Mouse (Mus musculus) limb, embryonic 11.5 days (tissue): ENCODE measurements around the gene Zdhhc22. TPM values are rescaled to one million over a fixed set of nuclear protein-coding genes. Genes with fewer than 3 reads are reported as not detected.

Experiments used
- ATAC-seq: fragments of 200-750 bp; cut with Nextera tagmentation; 2 replicates; pipeline ENCODE4 v1.8.0; 2017; ENCODE audit warnings: low read depth; ENCODE audit not compliant: insufficient number of reproducible peaks, low FRiP score, low TSS enrichment
- DNase-seq: peaks from one replicate; pipeline ENCODE4 v3.0.0-alpha.2; 2015; ENCODE audit warnings: low spot score
- H3K27ac ChIP-seq: fragments of 300-500 bp; sonication (generic); replicated peaks from 2 replicates; pipeline ENCODE4 v1.5.1; 2014; ENCODE audit warnings: low read depth, mild to moderate bottlenecking, low read length
- H3K27me3 ChIP-seq: fragments of 300-500 bp; sonication (generic); 2 replicates; pipeline ENCODE4 v1.6.1; 2014; ENCODE audit warnings: mild to moderate bottlenecking, low read length, mixed read lengths; ENCODE audit not compliant: control insufficient read depth, insufficient read depth
- H3K36me3 ChIP-seq: fragments of 300-500 bp; sonication (generic); 2 replicates; pipeline ENCODE4 v1.6.1; 2014; ENCODE audit warnings: mild to moderate bottlenecking, low read length, moderate library complexity, mixed read lengths; ENCODE audit not compliant: control insufficient read depth, insufficient read depth
- H3K4me1 ChIP-seq: fragments of 300-500 bp; sonication (generic); 2 replicates; pipeline ENCODE4 v1.6.1; 2014; ENCODE audit warnings: low read length, mixed read lengths; ENCODE audit not compliant: control insufficient read depth, insufficient read depth
- H3K4me2 ChIP-seq: fragments of 300-500 bp; sonication (generic); 2 replicates; pipeline ENCODE4 v1.6.1; 2014; ENCODE audit warnings: low read depth, mild to moderate bottlenecking, moderate library complexity; ENCODE audit not compliant: severe bottlenecking
- H3K4me3 ChIP-seq: fragments of 300-500 bp; sonication (generic); 2 replicates; pipeline ENCODE4 v1.5.1; 2014; ENCODE audit warnings: low read depth, low read length
- H3K9ac ChIP-seq: fragments of 300-500 bp; sonication (generic); 2 replicates; pipeline ENCODE4 v1.6.1; 2014; ENCODE audit warnings: mild to moderate bottlenecking, low read length
- H3K9me3 ChIP-seq: fragments of 300-500 bp; sonication (generic); 2 replicates; pipeline ENCODE4 v1.6.1; 2016; ENCODE audit warnings: low read length; ENCODE audit not compliant: control insufficient read depth
- WGBS: fragments of 180-500 bp; shearing (Covaris S2); extraction: QIAGEN DNeasy Blood & Tissue Kit; methylation state at CpG from one replicate; pipeline ENCODE4 v1.1.7; 2014; 5-methylcytosine and 5-hydroxymethylcytosine counted together
- polyA plus RNA-seq: library from polyadenylated mRNA; unstranded; fragments of >200 nt; fragmentation: Nextera tagmentation; extraction: Ambion mirVana; gene quantifications from 2 replicates; pipeline ENCODE4 v1.2.1, GENCODE M21; 2014

Gene Zdhhc22
- polyA plus RNA-seq = 0.05 TPM in 1 of 2 replicates, not detected in the other

- peak within 1 kb of the TSS; percentile 15; the same call in 1 of the 2 replicates for H3K4me3 ChIP-seq
- no peaks in the 10 kb centered on the region for H3K36me3 ChIP-seq
- no peaks in the 10 kb centered on the region for H3K9me3 ChIP-seq
- no peaks in the 10 kb centered on the region for H3K4me1 ChIP-seq
- H3K27me3 ChIP-seq = peaks cover 51% of the 10 kb centered on the region
- DNase-seq (peak; percentile 78), ATAC-seq (peak; percentile 50)
- H3K9ac ChIP-seq = no peak within 1 kb of the TSS
- H3K27ac ChIP-seq = no peak within 1 kb of the TSS
- under 1% methylated on average over 60 of the region's 68 CpGs for WGBS
- peak within 1 kb of the TSS; percentile 27; the same call in 1 of the 2 replicates for H3K4me2 ChIP-seq
These were observed at the start of gene Zdhhc22 for GRCm38 (mm10) chr12:86989890-86990754. Gene Zdhhc22, minus strand, starts transcription at chr12:86990430.

GRCm38 (mm10) chr12:87036631-87037030, 46.4 kb upstream of the Zdhhc22 start:
- Histone ChIP-seq H3K36me3 (no peaks in the 10 kb centered on the region), H3K27me3 (no peaks in the 10 kb centered on the region), H3K27ac (no peak overlapping the region), H3K4me3 (no peak overlapping the region), H3K9ac (no peak overlapping the region), H3K4me1 (no peaks in the 10 kb centered on the region), H3K4me2 (no peak overlapping the region), H3K9me3 (no peaks in the 10 kb centered on the region)
- no peak for DNase-seq
- WGBS = 93% methylated on average over 7 of the region's 7 CpGs
- no peak for ATAC-seq

GRCm38 (mm10) chr12:87031163-87031763, 41.0 kb upstream of the Zdhhc22 start:
- 82% methylated on average over 5 of the region's 5 CpGs for WGBS
- H3K9me3 ChIP-seq = no peaks in the 10 kb centered on the region
- ATAC-seq = no peak
- no peak for DNase-seq
- H3K27ac ChIP-seq = no peak overlapping the region
- peaks cover 17% of the 10 kb centered on the region for H3K27me3 ChIP-seq
- H3K9ac ChIP-seq = no peak overlapping the region
- no peaks in the 10 kb centered on the region for H3K36me3 ChIP-seq
- no peaks in the 10 kb centered on the region for H3K4me1 ChIP-seq
- H3K4me2 ChIP-seq = no peak overlapping the region
- no peak overlapping the region for H3K4me3 ChIP-seq

- H3K9ac ChIP-seq = no peak overlapping the region
- H3K4me1 ChIP-seq = no peaks in the 10 kb centered on the region
- H3K27ac ChIP-seq = no peak overlapping the region
- no peaks in the 10 kb centered on the region for H3K9me3 ChIP-seq
- H3K4me2 ChIP-seq = no peak overlapping the region
- H3K36me3 ChIP-seq = no peaks in the 10 kb centered on the region
- no peak for DNase-seq
- no peak overlapping the region for H3K4me3 ChIP-seq
- H3K27me3 ChIP-seq = peaks cover 21% of the 10 kb centered on the region
- 77% methylated on average over 5 of the region's 5 CpGs for WGBS
- no peak for ATAC-seq
These were observed 39.2 kb upstream of the Zdhhc22 start for GRCm38 (mm10) chr12:87029251-87029976.

- DNase-seq = no peak
- ATAC-seq = no peak
- peaks cover 21% of the 10 kb centered on the region for H3K27me3 ChIP-seq
- no peak overlapping the region for H3K9ac ChIP-seq
- H3K27ac ChIP-seq = no peak overlapping the region
- 72% methylated on average over 2 of the region's 2 CpGs for WGBS
- no peak overlapping the region for H3K4me3 ChIP-seq
- H3K4me2 ChIP-seq = no peak overlapping the region
- H3K9me3 ChIP-seq = no peaks in the 10 kb centered on the region
- H3K36me3 ChIP-seq = no peaks in the 10 kb centered on the region
- H3K4me1 ChIP-seq = no peaks in the 10 kb centered on the region
These were observed 37.8 kb upstream of the Zdhhc22 start for GRCm38 (mm10) chr12:87028068-87028467.

- Histone ChIP-seq H3K4me3 (no peak overlapping the region), H3K4me1 (no peaks in the 10 kb centered on the region), H3K4me2 (no peak overlapping the region), H3K27me3 (peaks cover 21% of the 10 kb centered on the region), H3K36me3 (no peaks in the 10 kb centered on the region), H3K9me3 (no peaks in the 10 kb centered on the region), H3K9ac (no peak overlapping the region), H3K27ac (no peak overlapping the region)
- WGBS = 49% methylated on average over 5 of the region's 5 CpGs
- DNase-seq (no peak), ATAC-seq (no peak)
These were observed 37.2 kb upstream of the Zdhhc22 start for GRCm38 (mm10) chr12:87027391-87027790.

GRCm38 (mm10) chr12:87026871-87027240, 36.6 kb upstream of the Zdhhc22 start:
- DNase-seq = no peak
- Histone ChIP-seq H3K4me1 (no peaks in the 10 kb centered on the region), H3K4me3 (no peak overlapping the region), H3K36me3 (no peaks in the 10 kb centered on the region), H3K27me3 (peaks cover 21% of the 10 kb centered on the region), H3K9me3 (no peaks in the 10 kb centered on the region), H3K9ac (no peak overlapping the region), H3K4me2 (no peak overlapping the region), H3K27ac (no peak overlapping the region)
- no peak for ATAC-seq
- 11% methylated on average over 8 of the region's 8 CpGs for WGBS

- Histone ChIP-seq H3K4me2 (peak overlapping the region; percentile 1; the same call in 1 of the 2 replicates), H3K9ac (no peak overlapping the region)
- ATAC-seq = no peak
These were observed 36.1 kb upstream of the Zdhhc22 start for GRCm38 (mm10) chr12:87026109-87026870.

More at GRCm38 (mm10) chr12:87026109-87026870, 36.1 kb upstream of the Zdhhc22 start:
- Histone ChIP-seq H3K27me3 (peaks cover 21% of the 10 kb centered on the region), H3K4me3 (0 out of 2 replicates have a peak overlapping the region, but pooled peaks have one; percentile 6), H3K4me1 (no peaks in the 10 kb centered on the region), H3K36me3 (no peaks in the 10 kb centered on the region), H3K9me3 (no peaks in the 10 kb centered on the region), H3K27ac (no peak overlapping the region)
- 3% methylated on average over 30 of the region's 30 CpGs for WGBS
- no peak for DNase-seq
